Mouse (Mus musculus): ENCODE measurements around the gene Clint1.

Clint1 gene

GRCm38 (mm10) chr11:45942281-45942680, 90.4 kb downstream of the Clint1 start:
- no peak for DNase-seq

GRCm38 (mm10) chr11:45943108-45943705, 91.4 kb downstream of the Clint1 start:
- DNase-seq = peak; percentile 51

DNA sequence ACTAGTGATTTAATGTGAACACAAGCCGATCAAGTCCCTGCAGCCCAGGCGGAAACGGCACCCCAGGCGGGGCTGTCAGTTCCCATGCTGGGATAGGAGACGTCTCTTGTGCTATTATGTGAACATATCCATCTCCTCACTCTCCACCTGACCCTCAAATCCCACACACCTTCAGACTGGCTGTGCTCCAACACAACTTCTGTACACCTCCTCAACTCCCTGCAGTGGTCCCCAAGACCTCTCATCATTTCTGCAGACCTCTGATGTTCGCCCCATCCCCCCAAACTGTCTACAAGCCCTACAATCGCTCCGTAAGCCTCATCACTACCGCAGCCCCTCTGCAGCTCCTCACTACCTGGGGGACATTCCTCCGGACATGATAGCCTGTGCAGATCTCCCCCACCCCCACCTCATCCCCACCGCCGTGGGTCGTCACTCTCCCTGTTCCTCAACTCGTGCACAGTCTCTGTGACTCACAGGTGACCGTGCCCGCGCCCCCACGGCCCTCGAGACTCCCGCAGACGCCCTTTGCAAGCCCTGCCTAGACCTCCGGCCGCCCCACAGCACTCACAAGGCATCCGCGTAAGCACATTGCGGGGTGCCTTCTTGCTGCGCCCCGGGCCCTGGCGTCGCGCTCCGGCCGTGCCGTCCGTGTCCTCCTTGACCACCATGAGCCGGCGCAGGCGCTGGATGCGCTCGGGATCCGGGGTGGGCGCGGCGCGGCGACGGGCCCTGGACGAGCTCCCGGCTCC, 92.2 kb downstream of the Clint1 start:
- peak; percentile 29 for DNase-seq

DNA sequence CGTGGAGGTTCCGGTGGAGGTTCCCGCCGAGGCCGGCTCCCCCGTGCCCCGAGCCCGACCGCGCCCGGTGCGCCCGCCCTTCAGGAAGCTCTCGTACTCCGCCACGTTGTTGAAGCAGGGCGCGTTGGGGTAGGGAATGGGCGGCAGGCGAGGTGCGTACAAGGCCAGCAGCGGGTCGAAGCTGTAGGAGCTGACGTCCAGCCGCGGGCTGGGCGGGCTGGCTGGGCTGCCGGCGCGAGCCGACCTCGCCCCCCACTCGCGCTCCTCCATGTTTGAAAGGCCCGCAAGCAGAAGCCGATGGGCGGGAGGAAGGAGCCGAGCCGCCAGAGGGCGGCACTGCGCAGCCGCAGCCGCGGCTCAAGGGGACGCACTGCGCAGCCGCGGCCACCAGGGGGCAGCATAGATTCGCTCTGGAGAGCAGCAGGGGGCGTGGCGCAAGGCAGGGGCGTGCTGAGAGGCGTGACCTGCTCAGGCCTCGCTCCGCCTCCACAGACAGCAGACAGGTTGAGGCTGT, 92.8 kb downstream of the Clint1 start, which contains the start of gene Lsm11:
TSS of gene Lsm11 (minus strand) at position 293 of the 514 bp plus-strand sequence.
- peak; percentile 97 for DNase-seq

- DNase-seq = no peak
Observed at GRCm38 (mm10) chr11:45946796-45947195, 94.9 kb downstream of the Clint1 start.

DNA sequence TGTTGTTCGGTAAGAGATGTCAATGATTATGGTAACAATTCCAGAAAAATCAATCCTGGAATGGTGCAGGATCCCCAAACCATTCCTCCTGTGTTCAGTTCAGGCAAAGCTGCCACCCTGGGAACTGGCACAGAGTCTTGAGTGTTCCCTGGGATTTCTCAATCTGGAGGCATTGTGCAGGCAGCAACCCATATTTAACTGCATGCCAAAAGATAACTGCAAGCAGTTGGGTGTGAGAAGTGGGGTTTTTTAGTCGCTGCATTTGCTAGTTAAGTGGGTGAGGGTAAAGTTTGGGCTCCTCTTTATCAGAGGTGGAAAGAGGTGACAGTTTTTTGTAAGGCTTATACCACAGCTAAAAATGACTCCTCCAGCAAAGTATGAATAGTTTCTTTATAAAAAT, 95.6 kb downstream of the Clint1 start:
- peak; percentile 42 for DNase-seq

GRCm38 (mm10) chr11:45955127-45955627, 103.3 kb downstream of the Clint1 start, which contains the start of gene Thg1l:
TSS of gene Thg1l (minus strand) at chr11:45955494.
- DNase-seq = peak; percentile 91

- DNase-seq = no peak
Observed at GRCm38 (mm10) chr11:45959598-45959997, 107.7 kb downstream of the Clint1 start.

GRCm38 (mm10) chr11:45960003-45960402, 108.2 kb downstream of the Clint1 start:
- no peak for DNase-seq

All from right cerebral cortex, postnatal 25 days (tissue).